Mouse (Mus musculus) forebrain, embryonic 16.5 days (tissue): ENCODE data around the gene Ghrl. TPM values are rescaled to one million over a fixed set of nuclear protein-coding genes. Genes with fewer than 3 reads are reported as not detected.

Experiments
- ATAC-seq: fragments of 200-750 bp; cut with Nextera tagmentation; 2 replicates; pipeline ENCODE4 v1.8.0; 2017; ENCODE audit warnings: mild to moderate bottlenecking, moderate library complexity
- H3K27ac ChIP-seq: fragments of 300-500 bp; sonication (generic); 2 replicates; pipeline ENCODE4 v1.5.1; 2014; ENCODE audit warnings: low read length, control low read depth
- H3K27me3 ChIP-seq: fragments of 300-500 bp; sonication (generic); replicated peaks from 2 replicates; pipeline ENCODE4 v1.6.1; 2014; ENCODE audit warnings: low read length; ENCODE audit not compliant: control insufficient read depth, insufficient read depth
- H3K36me3 ChIP-seq: fragments of 300-500 bp; sonication (generic); 2 replicates; pipeline ENCODE4 v1.6.1; 2014; ENCODE audit not compliant: control insufficient read depth, insufficient read depth
- H3K4me1 ChIP-seq: fragments of 300-500 bp; sonication (generic); replicated peaks from 2 replicates; pipeline ENCODE4 v1.6.1; 2014; ENCODE audit warnings: low read length; ENCODE audit not compliant: control insufficient read depth, insufficient read depth
- H3K4me2 ChIP-seq: fragments of 300-500 bp; sonication (generic); 2 replicates; pipeline ENCODE4 v1.6.1; 2014; ENCODE audit warnings: mild to moderate bottlenecking, low read length, control low read depth
- H3K4me3 ChIP-seq: fragments of 300-500 bp; sonication (generic); replicated peaks from 2 replicates; pipeline ENCODE4 v1.5.1; 2014; ENCODE audit warnings: mild to moderate bottlenecking, low read length, control low read depth
- H3K9ac ChIP-seq: fragments of 300-500 bp; sonication (generic); replicated peaks from 2 replicates; pipeline ENCODE4 v1.6.1; 2014; ENCODE audit warnings: low read depth, low read length, control low read depth
- H3K9me3 ChIP-seq: fragments of 300-500 bp; sonication (generic); 2 replicates; pipeline ENCODE4 v1.6.1; 2016; ENCODE audit warnings: low read length; ENCODE audit not compliant: control insufficient read depth
- WGBS: fragments of 180-500 bp; shearing (Covaris S2); extraction: QIAGEN DNeasy Blood & Tissue Kit; methylation state at CpG from one replicate; pipeline ENCODE4 v1.1.7; 2014; 5-methylcytosine and 5-hydroxymethylcytosine counted together
- polyA plus RNA-seq: library from polyadenylated mRNA; unstranded; fragments of >200 nt; fragmentation: Nextera tagmentation; extraction: Ambion mirVana; gene quantifications from 2 replicates; pipeline ENCODE4 v1.2.1, GENCODE M21; 2015

The Ghrl gene
- polyA plus RNA-seq: 0.49 TPM in 1 of 2 replicates, not detected in the other

DNA sequence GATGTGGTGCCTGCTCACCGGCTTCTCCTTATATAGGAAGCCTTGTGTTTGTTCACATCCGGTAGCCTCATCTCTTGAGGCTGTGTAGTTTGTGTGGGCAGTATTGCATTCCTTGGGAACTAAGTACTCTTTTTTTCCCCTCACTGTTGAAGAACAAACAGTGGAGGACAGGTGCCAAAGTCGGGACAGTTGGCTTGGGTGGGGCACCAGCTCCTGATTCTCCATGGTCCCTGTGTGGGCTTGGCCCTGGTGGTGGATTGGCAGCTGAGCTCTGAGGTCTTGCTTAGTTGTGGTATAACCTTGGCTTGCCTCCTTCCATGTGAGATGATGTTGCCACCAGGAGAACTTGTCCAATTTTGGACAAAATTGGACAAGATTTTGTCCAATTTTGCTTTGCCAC is at the start of gene Ghrl:
Gene Ghrl, minus strand, starts transcription at position 3 of the 400 bp plus-strand sequence.
- Histone ChIP-seq H3K4me1 (no peaks in the 10 kb centered on the region), H3K9ac (no peak within 1 kb of the TSS), H3K4me2 (no peak within 1 kb of the TSS), H3K36me3 (peaks cover 9% of the 10 kb centered on the region), H3K4me3 (no peak within 1 kb of the TSS), H3K27me3 (no peaks in the 10 kb centered on the region), H3K27ac (no peak within 1 kb of the TSS), H3K9me3 (no peaks in the 10 kb centered on the region)
- no peak for ATAC-seq
- 94% methylated on average over 3 of the region's 3 CpGs for WGBS

DNA sequence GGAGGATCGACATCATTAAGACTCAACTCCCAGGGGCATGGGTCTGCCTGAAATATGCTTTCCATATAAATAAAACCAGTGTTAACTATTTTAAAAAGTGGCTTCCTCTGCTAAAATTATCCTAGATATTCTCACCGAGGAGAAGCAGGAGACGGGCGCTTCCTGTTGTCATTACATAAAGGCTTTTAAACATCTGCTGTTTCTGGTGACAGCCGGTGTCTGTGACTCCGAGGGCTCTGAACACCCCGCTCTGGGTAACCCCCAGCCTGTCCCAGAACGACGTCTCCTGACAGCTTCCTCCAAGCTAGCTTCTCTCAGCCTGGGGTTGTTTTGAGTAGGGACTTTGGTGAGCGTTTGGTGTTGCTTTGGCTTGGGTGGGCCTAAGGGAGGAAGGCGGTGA is 49.1 kb upstream of the Ghrl start:
- Histone ChIP-seq H3K9me3 (no peaks in the 10 kb centered on the region), H3K36me3 (peaks cover 8% of the 10 kb centered on the region; the same call in 1 of the 2 replicates), H3K4me3 (no peak overlapping the region), H3K4me2 (no peak overlapping the region), H3K27me3 (no peaks in the 10 kb centered on the region), H3K27ac (no peak overlapping the region), H3K9ac (no peak overlapping the region), H3K4me1 (no peaks in the 10 kb centered on the region)
- no peak for ATAC-seq
- WGBS: 74% methylated on average over 11 of the region's 11 CpGs

DNA sequence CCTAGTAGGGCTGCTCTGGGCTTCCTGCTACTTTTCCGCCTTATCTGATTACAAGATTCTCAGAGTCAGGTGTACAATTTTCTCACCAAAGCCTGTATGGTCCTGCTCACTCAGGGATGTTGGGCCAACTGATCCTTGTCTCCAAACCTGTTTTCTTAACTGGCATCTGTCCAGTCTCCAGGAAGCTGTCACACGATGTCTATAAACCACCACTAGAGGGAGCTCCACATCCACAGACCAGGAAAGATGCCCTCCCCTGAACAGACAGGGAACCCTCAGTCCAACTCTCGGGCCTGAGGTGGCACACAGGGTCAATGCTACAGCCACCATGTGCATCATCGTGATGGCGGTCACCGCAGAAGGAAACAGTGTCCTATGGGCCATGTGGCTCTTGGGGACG is 42.0 kb upstream of the Ghrl start:
- no peak overlapping the region for H3K4me2 ChIP-seq
- H3K9ac ChIP-seq: no peak overlapping the region
- H3K4me3 ChIP-seq: no peak overlapping the region
- H3K27ac ChIP-seq: no peak overlapping the region
- H3K27me3 ChIP-seq: no peaks in the 10 kb centered on the region
- peak; percentile 61; the same call in 1 of the 2 replicates for ATAC-seq
- no peaks in the 10 kb centered on the region for H3K9me3 ChIP-seq
- H3K4me1 ChIP-seq: no peaks in the 10 kb centered on the region
- 22% methylated on average over 7 of the region's 7 CpGs for WGBS
- peaks cover 8% of the 10 kb centered on the region for H3K36me3 ChIP-seq

DNA sequence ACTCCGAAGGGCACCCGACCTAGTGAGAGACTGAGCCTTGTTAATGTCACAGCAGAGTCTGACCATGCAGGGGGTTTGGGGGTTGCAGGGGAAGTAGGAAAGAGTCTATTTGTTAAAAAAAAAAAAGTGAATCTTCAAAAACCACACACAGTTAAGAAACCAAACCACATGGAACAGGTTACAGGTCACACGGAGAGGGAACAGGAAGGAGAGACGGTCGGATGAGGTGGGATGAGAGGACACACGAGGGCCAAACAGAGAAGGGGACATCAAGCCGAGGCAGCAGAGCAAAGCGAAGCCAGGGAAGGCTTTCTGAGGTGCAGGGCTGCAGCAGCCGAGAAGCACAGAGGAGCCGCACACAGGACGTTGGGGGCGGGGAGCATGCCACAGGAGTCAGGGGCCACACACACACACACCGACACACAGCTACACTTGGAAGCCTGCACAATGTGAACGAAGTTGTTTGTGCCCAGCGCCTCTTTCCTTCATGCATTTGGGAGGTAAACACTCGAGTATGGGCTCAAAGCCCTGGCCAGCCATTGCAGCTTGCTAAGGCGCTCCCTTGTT is 29.5 kb upstream of the Ghrl start:
- Histone ChIP-seq H3K27ac (no peak overlapping the region), H3K4me3 (no peak overlapping the region), H3K9ac (no peak overlapping the region), H3K36me3 (peaks cover 19% of the 10 kb centered on the region), H3K27me3 (no peaks in the 10 kb centered on the region), H3K9me3 (no peaks in the 10 kb centered on the region), H3K4me1 (no peaks in the 10 kb centered on the region), H3K4me2 (no peak overlapping the region)
- 64% methylated on average over 17 of the region's 17 CpGs for WGBS
- no peak for ATAC-seq

DNA sequence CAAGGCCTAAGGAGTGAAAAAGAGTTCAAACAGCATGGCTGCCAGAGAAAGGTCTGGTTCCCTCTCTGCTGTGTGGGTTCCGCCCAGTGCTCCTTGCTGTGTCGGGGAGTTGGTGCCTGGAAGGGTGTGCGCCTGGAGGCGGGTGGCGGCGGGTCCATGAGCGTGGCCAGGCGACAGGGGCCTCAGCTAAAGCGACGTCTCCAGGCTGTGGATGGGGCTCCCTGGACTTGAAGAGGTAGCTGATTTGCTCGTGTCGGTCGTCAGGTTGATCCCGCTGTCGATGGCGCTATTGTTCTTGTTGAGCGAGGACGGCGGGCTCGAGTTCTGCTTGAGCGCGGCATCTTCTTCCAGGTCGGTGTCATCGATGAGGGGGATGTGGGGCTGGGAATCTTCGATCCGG is 28.7 kb upstream of the Ghrl start:
- H3K27me3 ChIP-seq: no peaks in the 10 kb centered on the region
- WGBS: 33% methylated on average over 26 of the region's 26 CpGs
- no peaks in the 10 kb centered on the region for H3K4me1 ChIP-seq
- H3K27ac ChIP-seq: no peak overlapping the region
- H3K4me2 ChIP-seq: no peak overlapping the region
- ATAC-seq: no peak
- H3K9ac ChIP-seq: no peak overlapping the region
- H3K36me3 ChIP-seq: peaks cover 15% of the 10 kb centered on the region
- H3K9me3 ChIP-seq: no peaks in the 10 kb centered on the region
- H3K4me3 ChIP-seq: no peak overlapping the region

DNA sequence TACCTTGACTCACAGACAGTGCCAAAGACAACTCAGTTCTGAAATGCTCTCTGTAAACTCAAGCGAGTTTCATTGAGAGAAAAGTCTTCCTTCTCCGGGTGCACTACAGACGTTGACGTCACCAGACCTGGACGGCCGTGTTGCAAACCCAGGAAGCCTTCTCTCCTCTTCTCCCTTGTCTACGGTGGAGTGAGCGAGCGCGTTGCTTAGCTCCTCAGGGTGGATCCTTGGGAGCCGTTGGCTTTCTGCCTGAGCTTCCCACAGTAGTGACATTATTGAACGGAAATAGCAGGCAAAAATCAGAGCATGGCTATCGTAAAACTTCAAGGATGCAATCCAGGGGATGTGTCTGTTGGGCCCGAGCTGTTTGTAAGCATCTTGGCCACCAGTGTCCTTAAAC is 27.6 kb upstream of the Ghrl start:
- WGBS: 90% methylated on average over 14 of the region's 14 CpGs
- no peak overlapping the region for H3K27ac ChIP-seq

DNA sequence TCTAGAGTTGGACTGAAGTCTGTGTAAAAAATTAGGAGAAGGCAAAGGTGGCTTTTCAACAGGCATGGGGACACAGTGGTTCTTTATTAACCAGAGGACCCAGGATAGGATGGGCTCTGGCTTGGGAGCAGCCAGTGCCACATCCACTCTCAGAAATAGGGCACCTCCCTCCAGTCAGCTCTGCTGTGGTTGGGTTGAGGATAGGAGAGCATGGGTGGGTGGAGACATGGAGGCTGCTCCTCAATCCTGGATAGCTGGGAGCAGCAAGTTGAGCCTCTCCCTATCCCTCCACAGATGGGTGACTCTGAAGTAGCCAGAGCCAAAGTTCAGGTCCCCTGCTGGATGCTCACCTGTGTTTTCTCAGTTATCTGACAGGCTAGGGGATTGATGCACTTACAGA is 25.4 kb upstream of the Ghrl start:
- ATAC-seq: no peak
- Histone ChIP-seq H3K27me3 (no peaks in the 10 kb centered on the region), H3K4me1 (peaks cover 11% of the 10 kb centered on the region), H3K9ac (no peak overlapping the region), H3K9me3 (no peaks in the 10 kb centered on the region), H3K27ac (no peak overlapping the region), H3K4me3 (no peak overlapping the region), H3K36me3 (peaks cover 7% of the 10 kb centered on the region), H3K4me2 (no peak overlapping the region)

More for the DNA sequence above, 27.6 kb upstream of the Ghrl start:
- Histone ChIP-seq H3K4me3 (no peak overlapping the region), H3K9me3 (no peaks in the 10 kb centered on the region), H3K36me3 (peaks cover 12% of the 10 kb centered on the region), H3K27me3 (no peaks in the 10 kb centered on the region), H3K4me1 (peaks cover 4% of the 10 kb centered on the region; the same call in 1 of the 2 replicates), H3K4me2 (no peak overlapping the region), H3K9ac (no peak overlapping the region)
- no peak for ATAC-seq

DNA sequence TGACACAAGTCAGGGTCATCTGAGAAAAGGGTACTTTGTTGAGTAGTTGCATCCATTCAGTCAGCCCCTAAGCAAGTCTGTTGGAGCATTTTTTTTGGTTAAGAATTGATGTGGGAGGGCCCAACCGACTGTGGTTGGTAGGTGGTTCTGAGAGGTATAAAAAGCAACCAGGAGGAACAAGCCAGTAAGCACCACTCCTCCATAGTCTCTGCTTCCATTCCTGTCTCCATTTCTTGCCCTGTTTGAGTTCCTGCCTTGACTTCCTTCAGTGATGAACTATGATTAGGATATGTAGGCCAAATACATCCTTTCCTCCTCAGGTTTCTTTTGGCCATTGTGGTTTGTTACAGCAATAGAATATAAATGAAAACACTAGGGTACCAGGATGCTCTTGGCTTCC is 23.4 kb upstream of the Ghrl start:
- 53% methylated on average over 1 of the region's 1 CpGs for WGBS

DNA sequence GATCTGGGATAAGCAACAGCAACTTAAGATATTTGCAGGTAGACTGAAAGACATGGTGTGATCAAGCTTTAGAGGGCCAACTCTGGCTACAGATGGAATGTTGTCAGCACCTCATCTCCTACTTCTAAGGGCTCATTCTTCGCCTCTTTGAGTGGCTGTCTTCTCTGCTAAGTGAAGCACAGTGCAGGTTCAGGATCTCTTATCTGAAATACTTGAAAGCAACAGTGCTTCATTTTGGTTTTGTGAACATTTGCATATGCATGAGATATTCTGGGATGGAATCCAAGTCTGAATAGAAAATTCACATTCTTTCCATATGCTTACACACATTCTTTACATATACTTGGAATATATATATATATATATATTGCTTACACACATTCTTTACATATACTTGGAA is 22.6 kb upstream of the Ghrl start:
- no peak overlapping the region for H3K4me3 ChIP-seq
- WGBS: 71% methylated on average over 1 of the region's 1 CpGs
- H3K4me2 ChIP-seq: no peak overlapping the region
- peak overlapping the region; percentile 51; the same call in 1 of the 2 replicates for H3K27ac ChIP-seq
- ATAC-seq: 0 out of 2 replicates have a peak, but pooled peaks have one; percentile 22
- no peak overlapping the region for H3K9ac ChIP-seq
- peaks cover 20% of the 10 kb centered on the region for H3K4me1 ChIP-seq
- H3K36me3 ChIP-seq: peaks cover 6% of the 10 kb centered on the region; the same call in 1 of the 2 replicates
- H3K9me3 ChIP-seq: no peaks in the 10 kb centered on the region
- H3K27me3 ChIP-seq: no peaks in the 10 kb centered on the region

More for the DNA sequence above, 23.4 kb upstream of the Ghrl start:
- Histone ChIP-seq H3K4me2 (no peak overlapping the region), H3K9ac (no peak overlapping the region), H3K4me1 (peaks cover 20% of the 10 kb centered on the region), H3K27ac (no peak overlapping the region), H3K4me3 (no peak overlapping the region), H3K27me3 (no peaks in the 10 kb centered on the region), H3K36me3 (0 out of 2 replicates have a peak, but pooled peaks cover 3% of the 10 kb centered on the region), H3K9me3 (no peaks in the 10 kb centered on the region)
- no peak for ATAC-seq

DNA sequence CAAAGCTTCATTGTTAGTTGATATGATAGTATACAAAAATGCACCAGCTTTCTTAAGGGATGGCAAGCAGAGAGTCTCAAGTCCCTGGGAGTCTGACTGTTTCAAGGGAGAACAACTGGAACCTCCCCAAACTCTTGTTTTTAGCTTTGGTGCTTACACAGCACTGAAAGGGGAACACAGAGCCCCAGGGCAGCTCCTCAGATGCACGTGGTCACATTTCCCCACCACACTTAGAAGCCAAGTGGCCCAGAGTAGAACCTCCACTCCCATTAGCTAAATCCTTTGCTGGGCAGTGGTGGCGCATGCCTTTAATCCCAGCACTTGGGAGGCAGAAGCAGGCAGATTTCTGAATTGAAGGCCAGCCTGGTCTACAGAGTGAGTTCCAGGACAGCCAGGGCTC is 21.7 kb upstream of the Ghrl start:
- no peak overlapping the region for H3K9ac ChIP-seq
- H3K4me3 ChIP-seq: no peak overlapping the region
- H3K27ac ChIP-seq: peak overlapping the region; percentile 20; the same call in 1 of the 2 replicates
- peaks cover 20% of the 10 kb centered on the region for H3K4me1 ChIP-seq
- peaks cover 4% of the 10 kb centered on the region; the same call in 1 of the 2 replicates for H3K36me3 ChIP-seq
- WGBS: 75% methylated on average over 2 of the region's 2 CpGs
- no peak overlapping the region for H3K4me2 ChIP-seq
- ATAC-seq: no peak
- no peaks in the 10 kb centered on the region for H3K27me3 ChIP-seq
- no peaks in the 10 kb centered on the region for H3K9me3 ChIP-seq
